Mouse (Mus musculus): ENCODE data around the gene Snapc5. TPM values are rescaled to one million over a fixed set of nuclear protein-coding genes. Genes with fewer than 3 reads are reported as not detected.
"Not testable (repeated sequence)": the region's sequence is repeated elsewhere in the genome, so short reads cannot be mapped to it uniquely, and the experiment has no call there.

Gene Snapc5
- total RNA-seq, 2 experiments from 2014 or later = 19.3 to 24.4 TPM

DNA sequence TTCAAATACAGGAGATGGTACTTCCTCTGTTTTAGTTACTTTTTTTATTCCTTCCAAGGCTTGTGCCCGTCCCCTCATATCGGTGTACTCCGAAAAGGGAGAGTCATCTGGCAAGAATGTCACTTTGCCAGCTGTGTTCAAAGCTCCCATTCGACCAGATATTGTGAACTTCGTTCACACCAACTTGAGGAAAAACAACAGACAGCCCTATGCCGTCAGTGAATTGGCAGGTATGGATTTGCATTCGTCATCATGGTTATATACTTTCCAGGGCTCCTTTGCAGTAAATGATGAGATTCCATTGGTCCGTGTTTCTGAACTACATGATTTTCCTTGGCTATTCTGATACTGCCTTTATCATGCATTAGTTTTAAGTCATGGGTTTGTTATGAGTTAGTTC, 4.3 kb upstream of the Snapc5 start:
- Histone ChIP-seq H3K4me3 (peak overlapping the region; percentile 80), H3K27ac (no peak overlapping the region)
- no peak for DNase-seq
- no peak for TF ChIP-seq CTCF (IDR thresholded peaks at IDR 0.05)
- intact Hi-C loops (cut with DNase I) = loop anchor here (5.0 kb wide), 1 partner anchor 98 kb away; no protein-coding TSS in a partner anchor

DNA sequence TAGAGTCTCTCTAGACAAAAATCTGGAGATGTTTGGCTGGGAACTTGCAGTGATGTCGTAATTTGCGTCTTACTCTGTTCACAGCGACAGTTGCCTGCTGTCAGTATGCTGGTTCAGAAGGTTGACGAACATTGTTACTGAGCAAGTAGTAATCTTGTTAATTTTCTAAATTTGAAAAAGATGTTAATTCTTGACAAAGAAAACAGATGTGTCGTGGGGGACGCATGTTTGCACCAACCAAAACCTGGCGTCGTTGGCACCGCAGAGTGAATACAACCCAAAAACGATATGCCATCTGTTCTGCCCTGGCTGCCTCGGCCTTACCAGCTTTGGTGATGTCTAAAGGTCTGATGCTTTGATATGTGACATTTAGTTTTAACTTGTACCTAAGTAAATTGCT, 3.7 kb upstream of the Snapc5 start:
- no peak overlapping the region for H3K4me3 ChIP-seq
- no peak for DNase-seq
- H3K27ac ChIP-seq = no peak overlapping the region
- TF ChIP-seq CTCF (IDR thresholded peaks at IDR 0.05) = no peak
- intact Hi-C loops (cut with DNase I) = loop anchor here (5.0 kb wide), 1 partner anchor 97 kb away; no protein-coding TSS in a partner anchor

GRCm38 (mm10) chr9:64178610-64178973, 482 bp upstream of the Snapc5 start:
- peak overlapping the region; percentile 94 for H3K27ac ChIP-seq
- peak; percentile 49 for TF ChIP-seq CTCF (IDR thresholded peaks at IDR 0.05)
- intact Hi-C loops (cut with DNase I) = loop anchor here (5.0 kb wide), 1 partner anchor 94 kb away; no protein-coding TSS in a partner anchor
- H3K4me3 ChIP-seq = peak overlapping the region; percentile 83
- no peak for DNase-seq

- intact Hi-C loops (cut with DNase I); DNase-seq; H3K27ac ChIP-seq; H3K4me3 ChIP-seq: not testable (repeated sequence)
These were observed 4.2 kb downstream of the Snapc5 start for GRCm38 (mm10) chr9:64183295-64183694.

- no peak for TF ChIP-seq CTCF (IDR thresholded peaks at IDR 0.05)
- Histone ChIP-seq H3K27ac (no peak overlapping the region), H3K4me3 (no peak overlapping the region)
- DNase-seq = no peak
- intact Hi-C loops (cut with DNase I) = no loop called here
These were observed 5.2 kb downstream of the Snapc5 start for GRCm38 (mm10) chr9:64184166-64184840.

GRCm38 (mm10) chr9:64193879-64194278, 14.8 kb downstream of the Snapc5 start:
- Histone ChIP-seq H3K27ac (no peak overlapping the region), H3K4me3 (no peak overlapping the region)
- no peak for TF ChIP-seq CTCF (IDR thresholded peaks at IDR 0.05)
- DNase-seq = no peak
- intact Hi-C loops (cut with DNase I) = no loop called here

- intact Hi-C loops (cut with DNase I) = no loop called here
- no peak for TF ChIP-seq CTCF (IDR thresholded peaks at IDR 0.05)
- Histone ChIP-seq H3K27ac (no peak overlapping the region), H3K4me3 (no peak overlapping the region)
- no peak for DNase-seq
These were observed 16.5 kb downstream of the Snapc5 start for GRCm38 (mm10) chr9:64195554-64195953.

DNA sequence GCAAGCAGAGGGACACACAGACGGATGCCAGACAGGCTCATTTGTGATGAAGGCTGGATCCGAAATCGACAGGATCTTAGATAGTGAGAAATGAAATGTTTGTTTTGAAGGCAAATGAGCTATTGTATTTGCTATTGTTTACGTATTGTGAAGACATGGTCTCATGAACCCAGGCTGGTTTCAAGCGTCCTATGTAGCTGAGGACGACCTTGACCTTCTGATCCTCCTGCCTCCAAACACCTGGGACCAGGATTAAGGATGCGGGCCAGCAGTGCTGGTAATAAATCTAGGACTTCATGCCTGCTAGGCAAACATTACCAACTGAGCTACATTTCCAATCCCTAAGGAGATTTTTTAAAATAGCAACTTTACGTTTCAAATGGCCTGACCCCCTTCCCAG, 18.4 kb downstream of the Snapc5 start:
- intact Hi-C loops (cut with DNase I) = no loop called here
- TF ChIP-seq CTCF (IDR thresholded peaks at IDR 0.05) = no peak
- Histone ChIP-seq H3K4me3 (no peak overlapping the region), H3K27ac (no peak overlapping the region)
- no peak for DNase-seq

- DNase-seq = no peak
- H3K27ac ChIP-seq = no peak overlapping the region
- intact Hi-C loops (cut with DNase I) = no loop called here
These were observed 19.1 kb downstream of the Snapc5 start for GRCm38 (mm10) chr9:64198068-64198762.

DNA sequence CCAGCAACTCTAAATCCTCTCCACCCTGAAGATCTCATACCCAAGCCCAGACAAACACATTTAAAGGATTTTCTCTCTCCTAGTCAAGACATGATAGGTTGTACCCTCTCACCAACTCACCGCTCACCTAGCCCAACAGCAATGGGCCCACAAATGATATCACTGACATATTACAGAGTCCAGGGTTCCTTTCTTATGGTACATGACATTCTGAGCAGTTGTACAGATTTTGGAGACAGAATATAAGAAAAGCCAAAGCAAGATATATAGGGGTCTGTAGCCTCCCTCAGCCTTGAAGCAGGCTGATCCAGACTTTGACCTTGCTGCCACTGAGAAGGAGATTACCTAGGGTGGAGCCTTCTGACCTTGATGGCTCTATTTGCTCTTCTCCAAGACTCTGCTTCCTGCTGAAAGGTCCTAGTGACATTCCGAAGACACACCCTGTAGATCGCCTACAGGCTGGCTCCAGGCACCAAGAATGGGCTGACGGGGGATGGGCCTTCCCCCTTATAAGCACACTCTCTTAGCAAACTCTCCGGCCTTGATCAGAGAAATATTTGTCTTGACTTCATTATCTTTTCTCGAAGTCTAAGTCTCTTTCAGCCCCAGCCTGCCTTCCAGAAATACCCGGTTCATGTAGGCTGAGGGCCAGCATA, 19.8 kb downstream of the Snapc5 start:
- H3K4me3 ChIP-seq; H3K27ac ChIP-seq; intact Hi-C loops (cut with DNase I); DNase-seq: not testable (repeated sequence)

More at GRCm38 (mm10) chr9:64198068-64198762, 19.1 kb downstream of the Snapc5 start:
- H3K4me3 ChIP-seq = no peak overlapping the region
- TF ChIP-seq CTCF (IDR thresholded peaks at IDR 0.05) = no peak

DNA sequence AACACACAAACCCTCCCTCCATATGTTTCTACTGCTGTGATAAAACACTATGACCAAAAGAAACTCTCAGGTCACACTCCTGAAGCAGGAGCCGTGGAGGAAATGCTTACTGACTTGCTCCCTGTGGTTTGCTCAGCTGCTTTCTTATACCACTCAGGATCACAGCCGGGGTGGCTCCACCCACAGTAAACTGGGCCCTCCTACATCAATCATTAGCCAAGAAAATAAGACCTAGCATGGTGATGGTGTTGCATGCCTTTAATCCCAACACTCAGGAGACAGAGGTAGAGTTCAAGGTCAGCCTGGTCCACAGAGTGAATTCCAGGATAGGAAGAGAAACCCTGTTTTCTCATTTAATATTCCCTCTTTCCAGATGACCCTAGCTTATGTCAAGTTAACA, 20.8 kb downstream of the Snapc5 start:
- DNase-seq = no peak
- no peak overlapping the region for H3K27ac ChIP-seq
- no peak for TF ChIP-seq CTCF (IDR thresholded peaks at IDR 0.05)
- H3K4me3 ChIP-seq = no peak overlapping the region
- intact Hi-C loops (cut with DNase I) = no loop called here

GRCm38 (mm10) chr9:64202331-64202730, 23.3 kb downstream of the Snapc5 start:
- intact Hi-C loops (cut with DNase I) = no loop called here
- DNase-seq = no peak
- H3K27ac ChIP-seq = no peak overlapping the region
- no peak for TF ChIP-seq CTCF (IDR thresholded peaks at IDR 0.05)
- H3K4me3 ChIP-seq = no peak overlapping the region

DNA sequence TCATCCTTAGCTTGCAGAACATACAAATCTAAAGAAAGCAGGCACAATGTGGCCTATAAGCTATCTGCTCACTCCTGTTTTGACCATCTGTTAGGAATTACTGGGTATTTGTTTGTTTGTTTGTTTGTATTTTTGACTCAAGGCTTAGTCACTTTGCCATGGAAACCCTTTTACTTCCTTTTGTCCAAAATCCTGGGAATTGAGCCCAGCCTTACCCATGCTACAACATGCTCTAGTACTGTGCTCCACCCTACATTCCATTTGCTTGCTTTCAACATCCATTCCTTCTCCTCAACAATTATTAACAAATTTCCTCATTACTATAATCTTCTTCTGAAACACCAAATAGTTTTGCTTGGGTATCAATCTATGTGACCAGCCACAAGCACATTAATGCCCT, 23.8 kb downstream of the Snapc5 start:
- Histone ChIP-seq H3K4me3 (no peak overlapping the region), H3K27ac (no peak overlapping the region)
- TF ChIP-seq CTCF (IDR thresholded peaks at IDR 0.05) = no peak
- intact Hi-C loops (cut with DNase I) = no loop called here
- no peak for DNase-seq

Data from gastrocnemius, adult 2 months (tissue).